Mouse (Mus musculus): ENCODE measurements around the gene Ddx46.
"Not testable (repeated sequence)": the region's sequence is repeated elsewhere in the genome, so short reads cannot be mapped to it uniquely, and the experiment has no call there.

Gene Ddx46

DNA sequence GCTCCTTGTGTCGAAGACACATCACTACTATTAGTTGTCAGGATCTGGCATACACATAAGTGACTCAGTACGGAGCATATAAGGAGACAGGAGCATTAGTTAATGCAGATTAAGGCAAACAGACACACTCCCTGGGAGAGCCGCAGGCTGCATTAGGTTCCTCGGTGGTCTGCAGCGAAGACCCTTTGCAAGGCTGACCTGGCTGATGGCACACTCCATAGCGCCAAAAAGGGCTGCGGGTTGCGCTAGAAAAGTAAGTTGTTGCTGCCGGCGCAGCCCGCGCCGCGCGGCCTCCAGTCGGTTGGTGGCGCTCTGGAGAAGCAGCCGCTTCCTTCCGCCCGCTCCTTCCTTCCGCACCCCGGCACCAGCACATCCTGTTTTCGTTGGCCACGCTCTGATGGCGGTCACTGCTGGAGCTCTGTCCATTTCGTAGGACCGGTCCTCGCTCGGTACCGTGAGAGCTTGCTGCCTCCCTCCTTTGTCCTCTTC lies at the start of gene Ddx46:
Gene Ddx46, plus strand, starts transcription at position 389 of the 489 bp plus-strand sequence.
- peak; percentile 88 for DNase-seq (ENCODE audit: low spot score)

DNA sequence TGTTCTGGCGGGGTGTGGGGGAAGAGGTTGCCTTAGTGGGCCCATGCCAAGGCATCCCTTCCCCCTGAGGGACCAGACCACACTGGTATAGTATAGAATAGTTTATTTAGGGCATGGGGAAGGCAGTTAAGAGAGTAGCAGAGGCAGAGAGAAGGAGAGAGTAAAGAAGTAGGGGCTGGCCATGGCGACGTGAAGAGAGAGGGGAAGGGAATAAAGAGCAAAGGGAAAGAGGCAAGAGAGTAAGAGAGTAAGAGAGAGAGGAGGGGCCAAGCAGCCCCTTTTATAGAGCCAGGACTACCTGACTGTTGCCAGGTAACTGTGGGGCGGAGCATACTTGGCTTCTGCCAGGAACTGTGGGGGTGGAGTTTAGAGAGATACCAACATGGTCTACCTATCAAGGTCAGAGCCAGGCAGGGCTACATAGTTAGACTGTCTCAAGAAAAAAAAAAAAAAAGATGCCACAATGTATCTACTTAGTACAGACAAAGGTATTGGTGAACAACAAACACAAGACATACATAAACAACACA lies 42.8 kb upstream of the Ddx46 start:
- DNase-seq (ENCODE audit: low spot score), result no peak

DNA sequence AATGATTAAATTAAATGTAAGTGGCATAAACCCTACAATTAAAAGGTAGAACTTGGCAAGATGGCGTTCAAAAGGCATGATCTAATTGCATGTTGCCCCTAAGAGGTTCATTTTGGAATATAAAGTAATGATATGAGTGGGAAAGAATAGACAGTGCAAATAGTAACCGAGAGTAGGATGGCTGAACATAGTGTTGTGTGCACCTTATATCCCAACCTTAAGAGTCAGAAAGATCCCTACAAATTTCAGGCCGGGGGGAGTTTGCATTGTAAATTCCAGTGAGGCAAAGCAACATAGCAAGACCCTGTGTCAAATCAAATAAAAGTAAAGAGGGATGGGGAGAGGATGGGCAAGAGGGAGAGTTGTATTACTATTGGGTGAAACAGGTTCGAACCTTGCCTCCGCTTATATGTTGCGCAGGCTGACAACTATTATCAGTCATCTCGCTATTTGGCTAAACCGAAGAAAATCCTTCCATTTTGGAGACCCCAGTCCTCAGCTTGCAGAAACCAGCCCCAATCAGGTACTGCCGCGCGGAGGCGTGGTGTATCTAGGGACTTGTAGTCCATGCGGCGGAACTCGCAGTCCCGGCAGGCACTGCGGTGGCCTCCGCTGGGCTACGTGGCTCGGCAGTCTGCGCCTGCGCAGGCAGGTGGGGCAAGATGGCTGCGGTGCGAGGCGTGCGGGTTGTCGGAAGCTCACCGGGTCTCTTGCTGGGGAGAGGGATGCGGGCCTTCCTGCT lies 42.1 kb upstream of the Ddx46 start:
- peak; percentile 97 for DNase-seq (ENCODE audit: low spot score)

DNA sequence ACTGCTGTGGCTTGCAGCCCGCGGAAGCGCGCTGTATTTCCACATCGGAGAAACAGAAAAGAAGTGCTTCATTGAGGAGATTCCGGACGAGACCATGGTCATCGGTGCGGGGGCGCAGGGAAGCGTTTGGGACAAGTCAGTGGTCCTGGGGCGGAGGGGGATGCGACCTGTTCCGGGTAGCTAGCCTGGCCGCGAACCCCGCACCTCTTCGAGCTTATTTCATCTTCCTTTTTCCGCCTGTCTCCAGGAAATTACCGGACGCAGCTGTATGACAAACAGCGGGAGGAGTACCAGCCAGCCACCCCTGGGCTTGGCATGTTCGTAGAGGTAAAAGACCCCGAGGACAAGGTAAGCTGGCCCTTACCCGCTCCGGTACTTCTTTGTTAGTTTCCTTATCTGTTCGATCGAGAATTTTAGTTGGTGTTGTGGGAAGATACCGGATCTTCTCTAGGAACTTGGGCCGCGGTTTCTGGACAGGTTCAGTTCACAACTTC lies 41.5 kb upstream of the Ddx46 start:
- no peak for DNase-seq (ENCODE audit: low spot score)

DNA sequence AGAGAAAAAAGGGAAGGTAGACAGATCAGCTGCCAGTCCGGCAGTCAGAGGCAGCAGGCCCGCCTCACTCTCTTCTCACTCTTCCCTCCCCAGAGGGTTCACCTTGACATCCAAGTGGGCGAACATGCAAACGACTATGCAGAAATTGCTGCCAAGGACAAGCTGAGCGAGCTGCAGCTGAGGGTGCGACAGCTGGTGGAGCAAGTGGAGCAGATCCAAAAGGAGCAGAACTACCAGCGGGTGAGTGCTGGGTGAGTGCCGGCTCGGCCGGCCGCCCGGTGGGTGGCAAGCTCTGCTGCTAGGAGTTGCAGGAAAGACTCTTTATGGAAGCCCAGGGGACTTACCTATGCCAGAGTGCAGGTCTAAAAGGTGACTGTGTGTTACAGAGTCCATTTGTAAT lies 39.5 kb upstream of the Ddx46 start:
- DNase-seq (ENCODE audit: low spot score), result no peak

DNA sequence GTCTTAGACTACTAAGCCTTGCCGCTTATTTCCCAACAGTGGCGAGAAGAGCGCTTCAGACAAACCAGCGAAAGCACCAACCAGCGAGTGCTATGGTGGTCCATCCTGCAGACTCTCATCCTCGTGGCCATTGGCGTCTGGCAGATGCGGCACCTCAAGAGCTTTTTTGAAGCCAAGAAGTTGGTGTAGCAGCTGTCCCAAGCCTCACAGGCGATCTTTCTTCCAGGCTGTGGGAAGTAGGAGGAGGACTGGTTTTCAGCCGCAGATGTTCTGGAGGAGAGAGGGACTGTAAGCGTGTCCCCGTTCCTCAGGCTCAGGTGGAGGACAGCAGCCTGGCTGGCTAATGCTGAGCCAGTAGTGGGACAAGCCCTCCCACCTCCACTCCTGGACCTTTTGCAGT lies 38.0 kb upstream of the Ddx46 start:
- DNase-seq (ENCODE audit: low spot score), result no peak

DNA sequence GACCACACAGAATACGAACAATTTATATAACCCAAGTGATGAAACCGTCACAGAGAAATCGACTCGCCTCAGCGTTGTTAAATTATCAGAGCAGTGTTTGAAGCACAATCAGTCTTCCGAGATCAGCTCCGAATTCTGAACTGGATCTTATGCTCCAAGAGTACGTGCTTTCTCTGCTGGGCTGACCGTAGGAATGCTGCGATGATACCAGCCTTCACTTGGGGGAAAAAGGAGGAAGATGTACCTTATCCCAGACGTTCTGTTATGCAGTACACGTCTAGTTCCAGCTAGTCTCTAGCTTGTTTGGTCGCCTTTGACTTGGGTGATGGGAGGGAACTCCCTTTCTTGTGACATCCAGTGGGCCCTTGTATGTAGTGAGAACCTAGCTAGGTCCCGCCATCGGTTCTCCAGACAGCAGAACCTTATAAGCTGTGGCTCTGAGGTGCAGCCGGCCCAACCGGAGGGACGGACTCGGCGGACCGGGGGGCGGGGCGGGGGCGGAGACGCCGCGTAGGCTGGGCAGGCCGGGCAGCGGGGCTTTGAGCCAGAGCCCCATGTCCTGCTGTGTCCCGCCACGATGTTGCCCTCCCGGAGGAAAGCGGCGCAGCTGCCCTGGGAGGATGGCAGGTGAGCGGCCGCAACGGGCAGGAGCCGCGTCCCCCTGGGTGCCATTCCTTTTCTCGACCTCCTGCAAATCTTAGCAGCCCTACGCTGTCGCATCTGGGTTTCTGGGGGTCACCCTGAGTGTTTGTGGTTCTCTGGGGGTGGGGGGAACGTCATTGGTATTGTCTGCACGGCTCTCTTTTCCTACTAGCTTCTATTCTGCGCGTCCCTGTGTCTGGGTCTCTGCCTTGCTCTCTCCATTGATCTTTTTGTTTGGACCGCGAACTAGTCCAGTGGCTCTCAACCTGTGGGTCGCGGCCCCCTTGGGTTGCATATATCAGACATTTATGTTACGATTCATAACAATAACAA lies 35.0 kb upstream of the Ddx46 start, which contains the start of gene B4galt7:
Gene B4galt7, plus strand, starts transcription at position 331 of the 975 bp plus-strand sequence.
- peak; percentile 88 for DNase-seq (ENCODE audit: low spot score)

DNA sequence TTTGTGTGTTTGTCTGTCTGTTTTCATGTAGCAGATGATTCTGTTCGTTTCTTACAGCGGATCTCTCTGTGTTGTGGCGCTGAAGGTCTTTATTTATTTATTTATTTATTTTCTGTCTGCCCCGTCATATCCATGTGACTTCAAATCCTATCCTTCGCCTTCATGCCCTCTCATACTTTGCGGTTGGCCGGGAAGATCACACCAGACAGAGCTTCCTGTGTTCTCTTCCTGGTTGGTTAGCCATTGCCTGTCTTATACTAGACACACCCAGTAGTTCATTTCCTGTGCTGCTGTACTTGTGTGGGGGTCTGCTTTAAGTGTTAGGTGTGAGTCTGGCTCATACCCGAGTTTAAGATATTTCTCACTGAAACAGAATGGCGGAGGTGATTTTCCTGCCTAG lies 34.2 kb upstream of the Ddx46 start:
- no peak for DNase-seq (ENCODE audit: low spot score)

DNA sequence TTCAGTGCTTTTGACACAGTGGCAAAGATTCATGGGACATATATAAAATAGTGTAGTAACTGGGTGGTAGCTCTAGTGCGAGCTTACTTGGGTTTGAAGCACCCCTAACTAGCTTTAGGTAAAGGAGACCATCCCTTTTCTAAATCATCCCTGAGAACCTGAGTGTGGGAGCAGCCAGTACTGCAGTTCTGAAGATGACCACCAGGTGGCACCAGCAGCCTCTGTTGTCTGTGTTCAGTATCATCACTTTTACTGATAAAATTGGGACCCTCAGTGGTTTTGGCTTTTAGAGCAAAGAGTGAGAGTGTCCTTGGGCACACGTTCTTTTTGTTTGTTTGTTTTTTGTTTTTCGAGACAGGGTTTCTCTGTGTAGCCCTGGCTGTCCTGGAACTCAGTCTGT lies 33.2 kb upstream of the Ddx46 start:
- peak; percentile 68 for DNase-seq (ENCODE audit: low spot score)

DNA sequence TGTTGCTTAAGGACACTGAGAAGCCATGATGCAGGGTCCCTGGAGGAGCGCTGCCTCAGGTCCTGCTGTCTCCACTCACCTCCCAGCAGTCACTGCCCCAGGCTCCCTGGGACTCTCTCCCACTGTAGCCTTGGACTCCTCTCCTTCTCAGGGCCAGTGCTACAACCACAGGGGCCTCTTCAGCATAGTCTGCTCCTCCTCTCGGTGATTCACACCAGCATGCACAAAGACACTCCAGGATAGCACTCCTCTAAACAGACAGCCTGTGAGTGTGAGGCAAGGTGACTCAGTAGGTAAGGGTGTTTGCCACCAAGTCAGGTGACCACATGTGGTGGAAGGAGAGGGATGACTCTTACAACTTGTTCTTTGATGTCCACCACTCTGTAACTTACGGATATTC lies 30.2 kb upstream of the Ddx46 start:
- DNase-seq (ENCODE audit: low spot score), result no peak

DNA sequence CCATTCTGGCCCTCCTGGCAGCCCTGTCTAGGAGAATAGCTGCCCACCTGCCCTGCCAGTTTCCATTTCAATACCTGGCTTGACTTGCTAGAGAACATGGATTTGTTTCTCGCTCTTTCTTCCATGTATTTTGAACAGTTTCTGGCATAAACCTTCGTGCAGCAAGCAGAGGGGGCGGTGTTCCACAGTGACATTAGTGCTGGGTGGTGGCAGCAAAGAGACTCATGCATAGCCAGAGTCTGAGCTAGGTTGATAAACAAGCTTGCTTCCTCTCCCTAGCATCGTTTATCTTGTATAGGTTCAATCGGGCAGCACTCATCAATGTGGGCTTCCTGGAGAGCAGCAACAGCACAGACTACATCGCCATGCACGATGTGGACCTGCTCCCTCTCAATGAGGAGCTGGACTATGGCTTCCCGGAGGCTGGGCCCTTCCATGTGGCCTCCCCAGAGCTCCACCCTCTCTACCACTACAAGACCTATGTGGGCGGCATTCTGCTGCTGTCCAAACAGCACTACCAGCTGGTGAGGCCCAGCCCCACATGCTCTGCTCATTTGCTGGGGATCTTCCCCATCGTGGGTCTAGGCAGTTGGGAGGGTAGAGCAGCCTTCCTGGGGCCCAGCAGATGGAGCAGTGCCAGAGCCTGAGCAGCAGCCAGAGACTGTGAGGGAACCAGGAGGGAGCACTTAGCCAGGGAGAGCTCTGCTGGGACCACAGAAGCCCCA lies 27.8 kb upstream of the Ddx46 start:
- DNase-seq (ENCODE audit: low spot score), result no peak

DNA sequence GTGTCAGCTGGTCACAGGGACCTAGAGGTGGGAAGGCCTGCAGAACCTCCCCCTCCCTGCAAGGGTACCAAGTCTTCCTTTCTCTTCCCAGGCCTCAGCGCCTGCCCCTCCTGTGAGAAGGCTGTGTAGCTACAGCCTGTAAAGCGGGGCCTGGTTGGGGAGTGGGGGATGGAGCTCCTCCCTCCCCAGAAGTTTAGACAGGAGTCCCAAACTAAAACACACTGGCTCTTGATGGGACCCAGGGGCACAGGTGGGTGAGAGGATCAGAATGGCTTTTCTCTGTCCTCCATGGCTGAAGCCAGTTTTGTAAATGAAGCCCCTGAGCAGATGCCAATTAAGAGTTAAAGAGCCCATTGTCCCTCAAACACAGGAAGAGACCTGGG lies 27.2 kb upstream of the Ddx46 start:
- no peak for DNase-seq (ENCODE audit: low spot score)

DNA sequence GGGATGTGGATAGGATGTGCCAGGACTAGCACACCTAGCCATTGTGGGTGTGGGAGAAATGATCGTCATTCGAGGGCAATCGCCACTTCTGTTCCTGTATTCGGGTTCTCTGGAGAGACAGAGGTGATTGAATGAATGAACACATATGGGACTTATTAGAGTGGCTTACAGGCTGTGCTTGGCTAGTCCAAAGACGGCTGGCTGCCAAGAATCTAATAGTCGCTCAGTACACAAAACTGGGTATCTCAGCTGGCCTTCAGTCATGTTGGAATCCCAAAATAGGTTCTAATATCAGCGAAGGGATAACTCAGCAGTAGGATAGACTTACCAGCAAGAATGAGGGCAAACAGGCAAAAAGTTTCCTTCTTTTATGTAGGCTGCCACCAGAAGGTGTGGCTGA lies 22.8 kb upstream of the Ddx46 start:
- no peak for DNase-seq (ENCODE audit: low spot score)

DNA sequence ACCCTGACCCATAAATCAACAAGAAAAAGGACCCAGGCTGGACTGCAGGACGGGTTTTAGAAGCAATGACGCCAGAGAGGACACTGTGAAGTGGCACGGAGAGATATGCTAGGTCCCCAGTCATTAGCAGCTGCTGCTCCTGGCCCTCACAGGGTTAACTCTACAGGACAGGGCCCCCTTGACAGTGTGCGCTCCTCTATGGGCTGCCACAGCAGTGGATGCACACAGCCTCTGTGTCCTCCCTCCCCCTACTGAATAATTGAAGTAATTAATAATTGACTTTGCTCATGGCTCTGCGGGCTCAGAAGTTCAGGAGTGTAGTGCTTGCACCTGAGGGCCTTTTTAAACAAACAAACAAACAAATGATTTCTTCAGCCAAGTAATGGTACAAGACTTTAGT lies 21.4 kb upstream of the Ddx46 start:
- DNase-seq (ENCODE audit: low spot score), result no peak

DNA sequence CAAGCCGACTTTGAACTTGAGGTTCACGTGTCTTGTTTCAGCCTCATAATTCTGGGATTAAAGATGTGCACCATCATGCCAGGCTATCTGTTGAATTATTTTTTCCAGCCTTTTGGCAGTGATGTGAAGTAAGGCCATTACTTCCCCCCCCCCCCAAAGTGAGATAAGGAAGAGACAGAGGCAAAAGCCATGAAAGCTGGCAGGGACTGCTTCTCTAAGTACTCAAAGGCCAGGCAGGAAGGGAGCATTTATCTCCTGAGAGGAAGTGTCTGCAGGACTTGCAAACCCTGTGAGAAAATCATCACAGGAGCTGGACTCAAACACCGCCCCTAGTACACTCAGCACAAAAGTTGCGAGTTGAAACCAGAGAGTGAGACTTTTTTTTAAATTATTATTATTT lies 15.5 kb upstream of the Ddx46 start:
- DNase-seq (ENCODE audit: low spot score), result no peak

DNA sequence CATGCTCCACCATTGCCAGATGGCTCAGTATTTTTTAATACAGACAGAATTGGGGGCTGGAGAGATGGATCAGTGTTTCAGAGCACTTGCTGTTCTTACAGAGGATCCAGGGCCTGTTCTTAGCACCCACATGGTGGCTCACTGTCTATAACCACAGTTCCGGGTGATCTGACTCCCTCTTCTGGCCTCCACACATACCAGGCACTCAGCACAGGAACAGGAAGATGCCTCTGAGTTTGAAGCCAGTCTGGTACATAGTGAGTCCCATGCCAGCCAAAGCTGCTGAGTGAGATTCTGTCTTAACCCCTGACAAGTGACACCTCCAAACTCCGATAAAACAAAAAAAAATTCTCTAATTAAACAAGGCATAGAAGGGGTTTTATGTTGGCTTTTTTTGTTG lies 14.6 kb upstream of the Ddx46 start:
- DNase-seq (ENCODE audit: low spot score), result no peak

DNA sequence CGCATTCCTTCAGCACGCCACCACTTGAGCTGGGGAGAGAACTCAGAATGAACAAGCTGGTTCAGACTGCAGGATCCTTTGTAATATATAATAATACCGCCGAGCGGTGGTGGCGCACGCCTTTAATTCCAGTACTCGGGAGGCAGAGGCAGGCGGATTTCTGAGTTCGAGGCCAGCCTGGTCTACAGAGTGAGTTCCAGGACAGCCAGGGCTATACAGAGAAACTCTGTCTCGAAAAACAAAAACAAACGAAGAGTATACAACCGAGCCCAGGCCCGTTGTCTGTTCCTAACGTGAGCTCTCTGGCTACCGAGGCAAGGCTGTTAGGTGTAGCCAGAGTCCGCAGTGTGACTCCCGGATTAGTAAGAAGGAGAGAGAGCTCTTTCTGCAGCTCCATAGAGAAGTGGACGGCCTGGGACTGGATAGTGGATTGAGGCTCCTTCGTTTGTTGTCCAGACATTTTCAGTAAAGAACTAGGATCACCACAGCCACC lies 12.6 kb upstream of the Ddx46 start:
- DNase-seq (ENCODE audit: low spot score), result not testable (repeated sequence)

DNA sequence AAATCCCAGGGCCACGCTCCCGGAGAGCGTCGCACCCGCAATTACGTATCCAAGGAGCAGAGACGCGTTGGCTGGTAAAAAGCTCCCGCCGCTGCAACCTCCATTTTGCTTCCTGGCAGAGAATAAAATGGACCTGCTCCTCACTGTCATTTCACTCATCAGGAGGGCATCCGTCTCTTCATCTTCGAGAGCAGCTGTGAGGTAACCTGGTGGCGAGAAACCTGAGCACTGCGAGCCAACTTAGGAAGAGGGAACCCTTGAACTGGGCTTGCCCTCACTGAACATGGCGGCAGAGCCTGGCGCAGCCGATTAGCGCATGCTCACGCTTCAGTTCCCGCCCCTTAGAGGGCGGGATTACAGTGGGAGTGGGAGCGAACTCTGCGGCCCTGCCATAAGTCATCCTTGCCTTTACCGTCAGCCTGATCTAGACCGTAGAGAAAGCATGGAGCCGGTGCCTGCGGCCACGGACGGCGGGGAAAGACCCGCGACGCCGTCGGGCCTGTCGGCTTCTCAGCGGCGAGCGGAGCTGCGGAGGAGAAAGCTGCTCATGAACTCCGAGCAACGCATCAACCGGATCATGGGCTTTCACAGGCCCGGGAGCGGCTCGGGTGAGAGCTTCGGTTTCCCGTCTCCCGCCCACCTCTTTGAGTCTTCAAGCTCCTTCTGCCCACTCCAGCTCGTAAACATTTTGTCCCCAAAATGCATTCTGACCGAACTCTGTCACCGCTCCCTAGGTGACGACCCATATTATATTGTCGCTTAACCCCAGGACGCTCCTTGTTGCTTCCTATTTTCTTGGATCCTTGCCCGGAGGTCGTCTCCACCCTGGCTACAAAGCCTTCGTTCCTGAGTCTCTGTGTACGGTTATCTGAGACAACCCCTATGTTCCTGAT lies 11.9 kb upstream of the Ddx46 start, which contains the start of gene Caml:
Gene Caml, plus strand, starts transcription at position 357 of the 893 bp plus-strand sequence.
- peak; percentile 88 for DNase-seq (ENCODE audit: low spot score)

DNA sequence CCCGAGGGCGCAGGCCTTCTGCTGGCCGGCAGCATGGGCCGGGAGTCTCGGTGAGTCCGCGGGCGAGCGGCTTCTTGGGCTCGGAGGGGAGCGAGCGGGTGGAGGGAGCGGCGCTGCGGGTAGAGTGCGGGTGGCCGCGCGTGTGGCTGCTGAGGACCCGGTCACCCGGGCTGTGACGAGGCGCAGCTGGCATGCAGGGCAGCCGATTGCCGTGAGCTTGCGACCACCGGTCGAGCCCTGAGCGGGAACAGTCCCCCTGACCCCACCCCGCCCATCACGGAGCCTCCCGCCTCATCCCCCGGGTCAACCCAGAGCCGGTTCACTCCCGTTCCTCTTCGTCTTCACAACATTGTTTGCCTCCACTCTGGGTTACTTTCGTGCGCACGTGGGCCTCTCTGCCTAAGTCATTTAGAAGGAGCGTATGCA lies 332 bp downstream of the Ddx46 start:
- no peak for DNase-seq (ENCODE audit: low spot score)

DNA sequence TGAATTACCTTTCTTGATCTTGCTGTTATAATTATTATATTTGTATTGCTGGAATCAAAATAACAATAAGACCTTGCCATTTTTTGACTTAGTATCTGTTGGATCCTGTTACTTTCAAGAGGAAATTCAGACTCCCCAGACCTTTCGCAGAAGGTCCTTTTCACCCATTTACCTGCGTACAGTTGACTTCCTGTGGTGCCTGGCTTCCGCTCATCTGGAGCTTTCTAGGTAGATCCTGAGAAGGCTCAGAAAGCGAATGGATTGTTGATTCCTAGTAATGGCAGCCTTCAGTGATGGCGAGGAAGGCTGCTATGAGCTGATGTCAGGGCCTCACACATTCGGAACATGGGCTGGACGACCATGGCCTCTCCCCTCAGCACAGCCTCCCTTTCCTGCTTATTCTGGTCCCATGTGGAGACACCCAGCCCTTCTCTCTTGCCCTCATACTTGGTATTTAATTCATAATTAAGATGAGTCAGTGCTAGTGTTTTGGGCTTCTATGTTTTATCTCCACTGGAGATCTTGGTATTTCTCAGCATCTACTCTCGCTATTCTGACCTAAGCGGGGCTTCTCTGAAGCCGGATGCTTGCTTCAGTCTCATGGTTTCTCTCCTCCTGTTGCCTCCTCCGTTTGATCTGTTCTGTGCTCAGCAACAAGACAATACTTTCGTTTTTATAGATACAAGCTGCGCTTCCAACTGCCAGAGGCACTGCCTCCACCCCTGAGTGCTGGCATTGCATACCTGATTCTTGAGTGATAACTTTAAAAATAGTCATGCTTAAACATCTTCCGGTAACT lies 1.6 kb downstream of the Ddx46 start:
- DNase-seq (ENCODE audit: low spot score), result no peak

All from ovary, postnatal 36 days (tissue).